Mouse (Mus musculus): ENCODE measurements around the gene Pde7b.

GRCm38 (mm10) chr10:20659268-20659667, 65.6 kb downstream of the Pde7b start:
- TF ChIP-seq CTCF (IDR thresholded peaks at IDR 0.05; ENCODE audit: insufficient read depth, low read depth, low read length) (no peak), POLR2A (IDR thresholded peaks at IDR 0.05; ENCODE audit: insufficient read depth, low read depth, low read length) (no peak)
